Mouse (Mus musculus) CD4-positive, CD25-positive, alpha-beta regulatory T cell, adult 9 weeks (primary cell): ENCODE measurements around the gene Galntl5. TPM values are rescaled to one million over a fixed set of nuclear protein-coding genes. Genes with fewer than 3 reads are reported as not detected.

Source experiments
- polyA plus RNA-seq: library from polyadenylated mRNA; unstranded; fragments of 100-300 nt; shearing (Covaris generic); gene quantifications from one replicate; pipeline ENCODE4 v1.2.1, GENCODE M21; 2017

Gene Galntl5
- polyA plus RNA-seq = not detected

DNA sequence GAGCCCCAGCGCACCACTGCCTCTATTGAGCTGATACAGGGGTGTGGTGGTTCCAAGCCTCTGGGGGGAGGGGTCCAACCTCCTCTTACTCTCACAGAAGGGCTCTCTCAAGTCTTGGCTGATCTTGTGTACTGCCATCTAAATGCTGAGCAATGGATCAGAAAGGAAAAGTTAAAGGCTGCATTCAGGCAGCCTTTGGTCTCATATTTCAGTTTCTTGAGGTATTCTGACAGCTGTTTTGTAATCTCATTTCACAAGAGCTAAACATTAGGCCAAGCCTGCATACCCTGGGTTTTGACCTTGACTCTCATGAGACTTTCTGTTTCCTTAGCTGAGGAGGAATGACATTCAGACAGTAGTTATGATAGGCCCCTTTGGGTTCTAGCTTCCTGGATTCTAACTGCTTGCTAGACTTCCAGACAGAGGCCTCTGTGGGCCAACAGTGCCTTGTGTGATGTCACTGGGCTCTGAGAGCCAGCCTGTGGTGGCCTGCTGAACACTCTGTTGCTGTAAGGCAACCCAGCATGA, at the start of gene Galntl5:
Gene Galntl5, plus strand, starts transcription at position 457 of the 528 bp plus-strand sequence.

DNA sequence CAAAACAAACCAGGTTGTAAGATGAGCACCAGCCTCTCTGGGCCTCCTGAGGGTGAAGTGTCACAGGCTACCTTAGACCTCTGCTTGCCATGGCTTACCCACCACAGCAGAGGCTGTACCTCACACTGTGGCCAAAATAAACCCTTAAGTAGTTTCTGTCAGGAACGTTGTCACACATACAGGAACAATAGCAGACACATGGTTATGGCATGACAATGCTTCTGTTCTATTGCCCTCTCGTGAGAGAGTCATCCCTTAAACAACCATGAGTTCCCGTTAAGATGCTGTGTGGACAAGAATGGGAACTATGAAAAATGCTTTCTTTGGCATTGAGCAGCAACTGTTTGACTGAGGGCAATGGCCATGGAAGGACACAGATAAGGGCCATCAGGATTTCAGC, 40.3 kb downstream of the Galntl5 start, which contains the start of gene Galnt11:
Gene Galnt11, plus strand, starts transcription at position 301 of the 400 bp plus-strand sequence.

DNA sequence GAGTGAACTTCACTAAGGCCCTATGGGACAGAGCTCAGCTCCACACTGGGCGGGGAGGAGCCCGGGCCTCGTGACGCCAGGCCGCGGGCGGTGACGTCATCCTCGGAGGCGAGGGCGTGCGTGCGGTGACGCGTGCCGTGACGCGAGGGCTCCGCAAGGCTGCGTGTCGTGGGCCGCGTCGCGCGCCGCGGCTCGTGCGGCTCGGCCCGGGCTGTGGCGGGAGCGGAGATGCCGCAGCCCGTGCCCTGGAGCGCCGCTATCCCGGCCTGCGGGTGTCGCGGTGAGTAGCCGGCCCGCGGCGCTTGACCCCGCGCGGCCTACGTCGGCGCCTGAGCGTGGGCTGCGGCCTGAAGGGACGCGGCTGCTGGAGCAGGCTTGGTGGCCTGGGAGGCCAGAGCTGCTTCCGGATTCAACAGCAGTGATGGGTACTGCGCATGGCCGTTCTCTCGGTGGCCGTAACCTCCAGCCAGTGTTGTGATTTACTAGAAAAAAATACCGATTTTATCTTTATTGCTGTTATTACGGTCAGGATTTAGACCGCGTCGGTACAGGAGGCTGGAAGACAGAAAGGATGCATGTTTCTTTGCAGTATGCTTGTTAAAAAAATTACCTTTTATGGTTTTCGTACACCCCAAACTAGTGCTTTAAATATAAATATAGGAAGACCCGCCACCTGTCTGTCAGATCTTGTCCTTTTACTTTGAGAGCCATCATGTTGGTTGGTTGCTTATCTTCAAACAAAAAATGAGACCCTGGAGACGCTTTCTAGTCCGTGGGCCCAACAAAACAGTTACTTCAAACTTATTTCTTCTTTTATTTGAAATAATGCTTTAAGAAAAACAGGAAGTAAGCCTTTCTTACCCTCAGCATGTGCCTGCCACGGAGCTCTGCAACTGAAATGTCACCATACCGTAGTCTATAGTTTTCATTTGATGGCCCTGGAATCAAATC, 41.8 kb downstream of the Galntl5 start, which contains the start of gene E130116L18Rik:
Gene E130116L18Rik, minus strand, starts transcription at position 402 of the 951 bp plus-strand sequence.

Other genes with a start within 250 kb of the Galntl5 start
- 40.8 TPM for gene Prkag2, start 80.8 kb upstream of the Galntl5 start, polyA plus RNA-seq
- gene Galnt11, start 40.4 kb downstream of the Galntl5 start, polyA plus RNA-seq = 5.8 TPM
- not detected for gene E130116L18Rik, start 41.7 kb downstream of the Galntl5 start, polyA plus RNA-seq